Mouse (Mus musculus): ENCODE measurements around the gene Crybb2.
"Not testable (repeated sequence)": the region's sequence is repeated elsewhere in the genome, so short reads cannot be mapped to it uniquely, and the experiment has no call there.

Crybb2 gene

GRCm38 (mm10) chr5:113070017-113070416, at the start of gene Crybb2:
Gene Crybb2, minus strand, starts transcription at chr5:113070117.
- DNase-seq (ENCODE audit: low spot score in 2 of 2): no peak

- no peak for DNase-seq (ENCODE audit: low spot score in 2 of 2)
These were observed 49.4 kb upstream of the Crybb2 start for GRCm38 (mm10) chr5:113119291-113119690.

- DNase-seq (ENCODE audit: low spot score in 2 of 2): no peak
These were observed 48.8 kb upstream of the Crybb2 start for GRCm38 (mm10) chr5:113118695-113119094.

GRCm38 (mm10) chr5:113117361-113117760, 47.4 kb upstream of the Crybb2 start:
- DNase-seq (ENCODE audit: low spot score in 2 of 2): no peak

GRCm38 (mm10) chr5:113115896-113116295, 46.0 kb upstream of the Crybb2 start:
- DNase-seq (ENCODE audit: low spot score in 2 of 2): no peak

- no peak for DNase-seq (ENCODE audit: low spot score in 2 of 2)
These were observed 44.6 kb upstream of the Crybb2 start for GRCm38 (mm10) chr5:113114264-113115225.

- no peak for DNase-seq (ENCODE audit: low spot score in 2 of 2)
These were observed 43.2 kb upstream of the Crybb2 start for GRCm38 (mm10) chr5:113113120-113113519.

- no peak for DNase-seq (ENCODE audit: low spot score in 2 of 2)
These were observed 41.4 kb upstream of the Crybb2 start for GRCm38 (mm10) chr5:113111336-113111735.

GRCm38 (mm10) chr5:113110929-113111328, 41.0 kb upstream of the Crybb2 start:
- no peak for DNase-seq (ENCODE audit: low spot score in 2 of 2)

GRCm38 (mm10) chr5:113109651-113110050, 39.7 kb upstream of the Crybb2 start:
- DNase-seq (ENCODE audit: low spot score in 2 of 2): not testable (repeated sequence)

GRCm38 (mm10) chr5:113108165-113108764, 38.3 kb upstream of the Crybb2 start:
- no peak for DNase-seq (ENCODE audit: low spot score in 2 of 2)

GRCm38 (mm10) chr5:113107709-113108108, 37.8 kb upstream of the Crybb2 start:
- no peak for DNase-seq (ENCODE audit: low spot score in 2 of 2)

- DNase-seq (ENCODE audit: low spot score in 2 of 2): no peak
These were observed 36.7 kb upstream of the Crybb2 start for GRCm38 (mm10) chr5:113106594-113106993.

- no peak for DNase-seq (ENCODE audit: low spot score in 2 of 2)
These were observed 35.6 kb upstream of the Crybb2 start for GRCm38 (mm10) chr5:113105481-113105880.

GRCm38 (mm10) chr5:113105035-113105434, 35.1 kb upstream of the Crybb2 start:
- no peak for DNase-seq (ENCODE audit: low spot score in 2 of 2)

GRCm38 (mm10) chr5:113102455-113102854, 32.5 kb upstream of the Crybb2 start:
- no peak for DNase-seq (ENCODE audit: low spot score in 2 of 2)

- no peak for DNase-seq (ENCODE audit: low spot score in 2 of 2)
These were observed 31.5 kb upstream of the Crybb2 start for GRCm38 (mm10) chr5:113101457-113101856.

- DNase-seq (ENCODE audit: low spot score in 2 of 2): no peak
These were observed 30.5 kb upstream of the Crybb2 start for GRCm38 (mm10) chr5:113100422-113100821.

- DNase-seq (ENCODE audit: low spot score in 2 of 2): peak; percentile 66 to 82
These were observed 29.6 kb upstream of the Crybb2 start for GRCm38 (mm10) chr5:113099546-113099945.

- DNase-seq (ENCODE audit: low spot score in 2 of 2): no peak
These were observed 27.6 kb upstream of the Crybb2 start for GRCm38 (mm10) chr5:113097551-113097950.

GRCm38 (mm10) chr5:113095456-113095855, 25.5 kb upstream of the Crybb2 start:
- DNase-seq (ENCODE audit: low spot score in 2 of 2): no peak

GRCm38 (mm10) chr5:113092406-113092805, 22.5 kb upstream of the Crybb2 start:
- no peak for DNase-seq (ENCODE audit: low spot score in 2 of 2)

- DNase-seq (ENCODE audit: low spot score in 2 of 2): no peak
These were observed 21.2 kb upstream of the Crybb2 start for GRCm38 (mm10) chr5:113091162-113091561.
